Mouse (Mus musculus) hindbrain, embryonic 15.5 days (tissue): ENCODE results near the gene C1qtnf6. TPM values are rescaled to one million over a fixed set of nuclear protein-coding genes. Genes with fewer than 3 reads are reported as not detected.

Experiments
- ATAC-seq: fragments of 200-750 bp; cut with Nextera tagmentation; 2 replicates; pipeline ENCODE4 v1.8.0; 2017; ENCODE audit warnings: low read depth, moderate number of reproducible peaks, moderate TSS enrichment; ENCODE audit not compliant: low FRiP score
- H3K27ac ChIP-seq: fragments of 300-500 bp; sonication (generic); replicated peaks from 2 replicates; pipeline ENCODE4 v1.5.1; 2015; ENCODE audit warnings: mild to moderate bottlenecking, inconsistent platforms
- H3K27me3 ChIP-seq: fragments of 300-500 bp; sonication (generic); 2 replicates; pipeline ENCODE4 v1.6.1; 2015; ENCODE audit warnings: control low read depth, inconsistent platforms
- H3K36me3 ChIP-seq: fragments of 300-500 bp; sonication (generic); 2 replicates; pipeline ENCODE4 v1.6.1; 2015; ENCODE audit warnings: control low read depth, inconsistent platforms
- H3K4me1 ChIP-seq: fragments of 300-500 bp; sonication (generic); replicated peaks from 2 replicates; pipeline ENCODE4 v1.6.1; 2015; ENCODE audit warnings: control low read depth, inconsistent platforms
- H3K4me2 ChIP-seq: fragments of 300-500 bp; sonication (generic); 2 replicates; pipeline ENCODE4 v1.6.1; 2015; ENCODE audit warnings: moderate library complexity, mild to moderate bottlenecking, inconsistent platforms
- H3K4me3 ChIP-seq: fragments of 300-500 bp; sonication (generic); 2 replicates; pipeline ENCODE4 v1.5.1; 2015; ENCODE audit warnings: mild to moderate bottlenecking, inconsistent platforms
- H3K9ac ChIP-seq: fragments of 300-500 bp; sonication (generic); 2 replicates; pipeline ENCODE4 v1.6.1; 2015; ENCODE audit warnings: inconsistent platforms
- H3K9me3 ChIP-seq: fragments of 300-500 bp; sonication (generic); 2 replicates; pipeline ENCODE4 v1.6.1; 2016; ENCODE audit warnings: control low read depth, inconsistent platforms
- WGBS: fragments of 180-500 bp; shearing (Covaris S2); methylation state at CpG from one replicate; pipeline ENCODE4 v1.1.7; 2015; 5-methylcytosine and 5-hydroxymethylcytosine counted together
- polyA plus RNA-seq: library from polyadenylated mRNA; unstranded; fragments of >200 nt; fragmentation: Nextera tagmentation; extraction: Ambion mirVana; gene quantifications from 2 replicates; pipeline ENCODE4 v1.2.1, GENCODE M21; 2015

C1qtnf6 gene
- polyA plus RNA-seq, 1 experiment from 2014 or later = 9.1 TPM

DNA sequence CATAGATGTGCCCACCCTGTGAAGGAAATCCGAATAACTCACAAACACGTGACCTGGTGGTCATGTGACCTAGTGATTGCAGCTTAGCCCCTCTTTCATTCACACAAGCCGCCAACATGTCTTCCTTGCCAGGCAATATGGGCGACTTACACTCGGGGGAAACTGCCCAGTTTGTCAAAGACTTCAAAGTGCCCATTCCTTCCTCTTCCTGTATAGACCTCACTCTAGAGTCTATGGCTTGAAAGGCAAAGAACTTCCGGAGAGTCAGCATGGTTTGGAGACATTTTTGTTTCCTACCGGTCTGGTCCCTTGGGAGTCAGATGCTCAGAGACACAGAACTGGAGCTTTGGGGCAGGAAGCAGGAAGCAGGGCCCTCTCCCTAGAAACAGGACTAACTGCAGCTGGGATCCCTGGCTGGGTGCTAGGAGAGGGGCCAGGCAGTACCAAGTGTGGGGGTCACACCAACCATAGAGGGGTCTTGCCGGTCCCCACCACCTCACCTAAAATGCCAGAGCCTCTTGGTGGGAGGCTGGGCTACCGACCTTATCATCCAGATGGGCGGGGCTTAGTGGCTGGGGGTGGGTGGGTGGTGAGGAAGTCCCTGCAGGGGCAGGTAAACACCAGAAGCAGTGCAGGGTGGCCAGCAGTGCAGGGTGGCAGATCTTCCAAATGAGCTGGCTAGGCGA, 2.3 kb downstream of the C1qtnf6 start:
- Histone ChIP-seq H3K4me2 (peak overlapping the region; percentile 48), H3K9me3 (no peaks in the 10 kb centered on the region), H3K27ac (peak overlapping the region; percentile 57), H3K36me3 (no peaks in the 10 kb centered on the region), H3K4me1 (peaks cover 33% of the 10 kb centered on the region), H3K4me3 (peak overlapping the region; percentile 23), H3K27me3 (no peaks in the 10 kb centered on the region), H3K9ac (peak overlapping the region; percentile 26; the same call in 1 of the 2 replicates)
- ATAC-seq = no peak
- 45% methylated on average over 11 of the region's 11 CpGs for WGBS

DNA sequence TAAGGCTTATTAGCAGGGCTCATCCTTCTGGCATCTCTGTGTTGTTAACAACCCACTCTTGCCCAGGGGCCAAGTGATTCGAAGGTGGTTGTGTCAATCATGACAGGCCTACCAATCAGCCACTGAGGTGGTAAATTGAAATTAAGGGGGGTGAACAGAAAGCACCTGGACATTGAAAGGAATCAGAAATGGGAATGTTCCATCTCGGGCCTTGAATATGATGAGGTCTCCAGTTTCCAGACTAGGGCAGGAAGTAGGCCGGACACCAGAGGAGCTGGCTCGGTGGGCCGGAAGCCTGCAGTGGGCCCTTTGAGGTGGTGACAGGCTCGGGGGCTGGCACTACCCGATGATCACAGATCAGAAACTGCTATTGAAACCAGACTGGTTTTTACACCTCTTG, 3.2 kb downstream of the C1qtnf6 start:
- no peaks in the 10 kb centered on the region for H3K27me3 ChIP-seq
- ATAC-seq = no peak
- H3K4me2 ChIP-seq = no peak overlapping the region
- peaks cover 33% of the 10 kb centered on the region for H3K4me1 ChIP-seq
- WGBS = 82% methylated on average over 7 of the region's 7 CpGs
- no peak overlapping the region for H3K27ac ChIP-seq
- no peaks in the 10 kb centered on the region for H3K9me3 ChIP-seq
- no peak overlapping the region for H3K9ac ChIP-seq
- H3K36me3 ChIP-seq = no peaks in the 10 kb centered on the region
- no peak overlapping the region for H3K4me3 ChIP-seq

DNA sequence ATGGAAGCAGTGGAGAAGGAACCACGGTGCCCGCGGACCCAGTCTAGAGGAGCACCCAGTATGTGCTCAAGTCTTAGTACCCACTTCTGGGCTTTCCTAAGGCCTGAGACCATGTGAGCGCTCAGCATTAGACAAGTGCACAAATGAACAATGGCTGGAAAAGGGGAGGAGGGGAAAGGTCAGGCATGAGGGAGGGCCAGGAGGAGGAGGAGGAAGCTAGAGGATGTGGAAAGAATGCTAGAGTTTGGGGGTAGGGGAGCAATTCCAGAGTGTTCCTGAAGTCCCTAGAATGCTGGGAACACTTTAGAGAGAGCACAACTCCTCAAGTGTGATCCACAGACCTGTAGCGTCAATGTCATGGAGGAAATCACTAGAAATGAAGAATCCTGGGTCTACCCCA, 7.1 kb downstream of the C1qtnf6 start:
- H3K4me3 ChIP-seq = no peak overlapping the region
- 83% methylated on average over 5 of the region's 5 CpGs for WGBS
- no peak overlapping the region for H3K9ac ChIP-seq
- no peak for ATAC-seq
- H3K9me3 ChIP-seq = no peaks in the 10 kb centered on the region
- no peak overlapping the region for H3K27ac ChIP-seq
- H3K27me3 ChIP-seq = no peaks in the 10 kb centered on the region
- H3K4me1 ChIP-seq = peaks cover 8% of the 10 kb centered on the region
- H3K36me3 ChIP-seq = no peaks in the 10 kb centered on the region
- no peak overlapping the region for H3K4me2 ChIP-seq

DNA sequence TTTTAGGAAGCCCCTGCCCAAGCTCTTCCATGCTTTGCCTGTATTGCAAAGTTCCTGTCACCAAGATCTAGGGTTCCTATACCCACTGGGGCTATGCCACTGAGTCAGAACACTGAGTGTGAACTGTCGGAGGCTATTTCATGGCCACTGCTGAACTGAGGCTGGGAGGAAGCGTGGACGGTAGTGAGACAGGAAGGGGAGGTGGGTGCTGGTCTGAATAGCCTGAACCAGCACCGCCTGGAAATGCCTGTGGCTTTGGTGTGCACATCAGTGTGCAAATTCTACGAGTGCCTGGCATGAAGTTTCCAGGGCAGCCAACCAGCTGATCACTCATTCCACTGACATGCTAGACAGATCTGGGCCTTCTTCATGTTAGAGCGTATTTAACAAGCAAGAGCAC, 9.3 kb downstream of the C1qtnf6 start:
- no peaks in the 10 kb centered on the region for H3K9me3 ChIP-seq
- no peak overlapping the region for H3K4me2 ChIP-seq
- no peak overlapping the region for H3K27ac ChIP-seq
- no peaks in the 10 kb centered on the region for H3K4me1 ChIP-seq
- H3K9ac ChIP-seq = no peak overlapping the region
- no peak for ATAC-seq
- WGBS = 74% methylated on average over 6 of the region's 6 CpGs
- H3K36me3 ChIP-seq = no peaks in the 10 kb centered on the region
- no peak overlapping the region for H3K4me3 ChIP-seq
- no peaks in the 10 kb centered on the region for H3K27me3 ChIP-seq

DNA sequence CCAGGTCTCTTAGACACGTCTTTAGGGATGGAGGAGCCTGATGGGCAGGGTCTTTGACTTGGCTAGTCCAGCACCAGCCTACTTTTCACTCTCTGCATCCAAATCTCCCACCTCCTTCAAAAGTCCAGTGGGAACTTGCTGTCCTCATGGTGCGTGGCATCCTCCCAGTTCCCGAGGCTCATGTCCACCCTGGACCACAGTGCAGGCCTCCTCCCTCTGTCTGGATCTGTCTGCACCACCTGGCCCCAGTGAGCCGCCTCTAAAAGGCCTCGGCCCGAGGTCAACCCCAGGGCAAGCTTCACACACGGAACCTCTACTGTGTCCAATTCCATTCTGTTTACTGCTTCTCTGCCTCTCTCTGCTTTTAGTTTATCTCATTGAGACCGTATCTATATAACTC, 9.9 kb downstream of the C1qtnf6 start:
- no peak overlapping the region for H3K9ac ChIP-seq
- no peak overlapping the region for H3K4me3 ChIP-seq
- WGBS = 77% methylated on average over 8 of the region's 8 CpGs
- no peaks in the 10 kb centered on the region for H3K27me3 ChIP-seq
- no peaks in the 10 kb centered on the region for H3K9me3 ChIP-seq
- H3K27ac ChIP-seq = no peak overlapping the region
- no peaks in the 10 kb centered on the region for H3K36me3 ChIP-seq
- no peaks in the 10 kb centered on the region for H3K4me1 ChIP-seq
- no peak for ATAC-seq
- no peak overlapping the region for H3K4me2 ChIP-seq

DNA sequence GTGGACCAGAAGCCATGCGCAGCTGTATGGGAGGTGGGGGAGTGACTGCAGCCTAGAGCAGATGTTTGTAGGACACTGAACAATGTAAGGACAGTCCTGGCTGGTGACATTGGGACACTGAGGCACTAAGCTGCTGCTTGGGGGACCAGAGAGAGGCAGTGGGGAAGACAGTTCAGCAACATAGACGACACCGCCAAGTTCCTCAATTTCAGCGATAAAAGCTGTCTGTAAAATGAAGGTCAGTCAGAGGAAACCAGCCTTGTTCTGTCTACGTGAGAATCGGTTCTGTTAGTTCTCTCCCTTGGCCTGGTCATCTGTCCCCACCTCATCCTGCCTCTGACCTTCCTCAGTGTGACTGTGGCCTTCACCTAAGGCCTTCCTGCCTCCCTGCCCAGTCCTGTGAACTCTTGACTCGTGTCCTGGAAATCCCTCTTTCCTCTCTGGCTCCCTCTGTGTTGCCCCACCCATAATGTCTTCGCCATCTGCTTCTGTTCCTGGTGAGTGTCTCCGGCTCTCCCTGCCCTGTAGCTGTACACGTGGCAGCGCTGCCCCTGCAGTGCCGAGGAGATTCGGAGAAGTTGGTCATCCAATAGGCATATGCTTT, 11.0 kb downstream of the C1qtnf6 start:
- Histone ChIP-seq H3K36me3 (no peaks in the 10 kb centered on the region), H3K9ac (no peak overlapping the region), H3K4me2 (no peak overlapping the region), H3K27me3 (no peaks in the 10 kb centered on the region), H3K9me3 (no peaks in the 10 kb centered on the region), H3K4me3 (no peak overlapping the region), H3K4me1 (0 out of 2 replicates have a peak, but pooled peaks cover under 1% of the 10 kb centered on the region), H3K27ac (no peak overlapping the region)
- no peak for ATAC-seq
- 70% methylated on average over 13 of the region's 13 CpGs for WGBS

DNA sequence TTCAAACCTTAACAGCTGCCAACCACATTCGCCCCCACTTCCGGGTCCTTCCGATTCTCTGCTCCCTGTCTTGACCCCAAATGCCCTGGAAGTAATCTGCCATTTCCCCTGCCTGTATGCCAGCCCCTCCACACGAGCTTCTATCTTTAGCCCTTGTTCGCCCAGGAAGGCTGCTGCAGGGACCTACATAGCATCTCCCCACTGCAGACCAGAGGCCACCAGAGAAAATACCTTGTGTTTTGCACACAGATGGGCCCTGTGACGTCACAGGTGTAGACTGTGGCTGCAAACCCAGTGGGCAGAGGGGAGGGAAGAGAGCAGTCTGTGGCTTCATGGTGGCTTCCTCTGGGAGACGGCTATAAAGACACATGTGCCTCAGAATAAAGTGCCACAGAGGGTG, 13.0 kb downstream of the C1qtnf6 start:
- no peak overlapping the region for H3K9ac ChIP-seq
- no peak overlapping the region for H3K4me2 ChIP-seq
- H3K36me3 ChIP-seq = no peaks in the 10 kb centered on the region
- 0 out of 2 replicates have a peak, but pooled peaks cover 6% of the 10 kb centered on the region for H3K4me1 ChIP-seq
- WGBS = 73% methylated on average over 7 of the region's 7 CpGs
- no peaks in the 10 kb centered on the region for H3K27me3 ChIP-seq
- H3K9me3 ChIP-seq = no peaks in the 10 kb centered on the region
- H3K27ac ChIP-seq = no peak overlapping the region
- no peak overlapping the region for H3K4me3 ChIP-seq
- no peak for ATAC-seq

DNA sequence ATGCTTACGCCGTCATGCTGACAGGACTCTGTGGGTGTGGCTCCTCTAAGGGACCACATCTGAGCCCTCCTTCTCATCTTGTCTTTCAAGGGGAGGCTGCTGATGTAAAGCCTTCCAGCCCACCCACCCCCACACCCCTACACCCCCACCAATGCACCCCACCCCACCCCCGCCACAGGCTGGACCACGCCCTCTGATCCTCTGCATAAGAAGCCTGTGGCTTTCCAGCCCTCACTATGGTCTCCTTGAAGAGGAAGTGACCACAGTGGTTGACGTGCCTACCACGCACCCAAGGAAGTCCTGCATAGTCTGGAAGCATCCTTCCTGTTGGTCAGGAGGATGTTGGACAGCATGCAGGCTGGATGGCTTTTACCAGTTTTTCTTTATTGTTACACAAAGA, 15.5 kb downstream of the C1qtnf6 start:
- H3K9me3 ChIP-seq = no peaks in the 10 kb centered on the region
- no peak overlapping the region for H3K4me2 ChIP-seq
- 0 out of 2 replicates have a peak, but pooled peaks cover 6% of the 10 kb centered on the region for H3K4me1 ChIP-seq
- no peaks in the 10 kb centered on the region for H3K27me3 ChIP-seq
- no peak overlapping the region for H3K27ac ChIP-seq
- no peak overlapping the region for H3K9ac ChIP-seq
- WGBS = 91% methylated on average over 4 of the region's 6 CpGs
- no peak overlapping the region for H3K4me3 ChIP-seq
- no peak for ATAC-seq
- H3K36me3 ChIP-seq = no peaks in the 10 kb centered on the region

DNA sequence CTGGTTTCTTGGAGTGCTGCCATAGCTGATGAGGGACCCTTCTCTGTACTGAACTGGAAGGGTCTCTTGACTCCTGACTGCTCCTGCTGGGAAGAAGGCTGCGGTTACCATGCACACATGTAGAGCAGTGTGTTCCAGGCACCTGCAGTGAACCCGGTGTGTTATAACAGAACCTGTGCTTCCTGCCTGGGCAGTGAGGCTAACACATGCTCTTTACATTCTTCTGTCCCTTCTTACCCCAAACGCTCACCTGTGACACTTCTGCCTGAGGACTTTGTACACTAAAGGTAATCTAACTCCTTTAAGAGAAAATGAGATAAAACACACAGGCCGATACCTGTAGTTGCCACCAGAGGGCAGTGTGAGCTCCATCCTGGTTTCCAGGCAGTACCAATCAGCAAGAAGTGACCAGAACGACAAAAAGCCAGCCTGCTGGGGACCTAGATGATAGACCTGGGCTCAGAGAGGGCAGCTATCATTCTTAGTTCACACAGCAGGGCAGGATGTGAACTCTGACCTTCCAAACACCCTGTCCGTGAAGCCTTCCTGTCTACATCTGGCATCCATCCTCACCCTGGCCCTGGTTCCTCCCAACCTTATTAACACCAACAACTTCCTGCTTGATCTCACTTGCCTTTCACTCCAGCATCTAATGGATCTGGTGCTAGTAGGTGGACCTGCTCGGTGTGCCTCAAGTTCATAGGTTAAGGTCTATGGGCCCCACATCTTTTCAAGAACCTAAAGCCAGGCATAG, 16.6 kb downstream of the C1qtnf6 start:
- WGBS = 30% methylated on average over 7 of the region's 7 CpGs
- Histone ChIP-seq H3K4me3 (no peak overlapping the region), H3K9me3 (no peaks in the 10 kb centered on the region), H3K9ac (no peak overlapping the region), H3K4me2 (no peak overlapping the region), H3K36me3 (no peaks in the 10 kb centered on the region), H3K27me3 (no peaks in the 10 kb centered on the region), H3K27ac (no peak overlapping the region), H3K4me1 (peaks cover 13% of the 10 kb centered on the region)
- ATAC-seq = no peak

DNA sequence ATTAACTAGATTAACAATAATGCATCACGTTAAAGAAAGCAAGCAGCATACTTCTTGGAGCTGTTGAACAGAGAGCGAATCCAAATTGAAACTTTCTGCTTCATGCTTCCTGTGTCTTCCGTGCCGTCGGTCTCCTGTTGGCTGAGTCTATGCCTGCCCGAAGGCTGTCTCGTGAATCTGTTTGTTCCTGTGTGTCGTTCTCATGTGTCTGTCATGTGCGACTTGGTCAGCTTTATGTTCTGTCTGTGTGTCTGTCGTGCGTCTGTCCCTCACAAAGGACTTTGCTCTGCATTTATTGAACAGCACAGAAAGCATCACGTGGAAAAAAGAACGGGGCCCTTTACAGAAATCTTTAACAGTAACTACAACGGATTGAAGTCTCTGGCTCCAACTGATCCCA, 18.2 kb downstream of the C1qtnf6 start:
- WGBS = 88% methylated on average over 14 of the region's 14 CpGs
- Histone ChIP-seq H3K4me2 (no peak overlapping the region), H3K4me1 (peaks cover 13% of the 10 kb centered on the region), H3K36me3 (no peaks in the 10 kb centered on the region), H3K9ac (no peak overlapping the region), H3K27ac (no peak overlapping the region), H3K9me3 (no peaks in the 10 kb centered on the region), H3K27me3 (no peaks in the 10 kb centered on the region), H3K4me3 (no peak overlapping the region)
- ATAC-seq = no peak

DNA sequence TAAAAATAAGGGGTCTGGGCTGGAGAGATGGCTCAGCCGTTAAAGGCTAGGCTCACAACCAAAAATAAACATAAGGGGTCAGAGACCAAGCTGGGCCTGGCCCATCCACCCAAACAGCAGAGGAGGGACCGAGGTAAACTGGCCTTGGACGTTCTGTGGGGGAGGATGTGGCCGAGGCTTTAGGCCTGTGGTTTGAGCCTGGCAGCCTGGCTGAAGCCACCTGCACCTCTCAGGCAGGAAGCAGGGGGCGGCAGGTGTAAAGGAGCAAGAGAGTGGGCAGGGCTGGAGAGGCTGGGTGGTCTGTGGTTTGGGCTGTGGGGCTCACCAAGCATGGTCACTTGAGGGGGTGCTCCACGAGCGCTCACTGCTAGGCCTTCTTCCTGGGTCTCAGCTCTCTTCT, 19.3 kb downstream of the C1qtnf6 start:
- Histone ChIP-seq H3K9ac (no peak overlapping the region), H3K4me2 (no peak overlapping the region), H3K4me3 (no peak overlapping the region), H3K9me3 (no peaks in the 10 kb centered on the region), H3K36me3 (no peaks in the 10 kb centered on the region), H3K27me3 (no peaks in the 10 kb centered on the region), H3K4me1 (peaks cover 13% of the 10 kb centered on the region), H3K27ac (no peak overlapping the region)
- ATAC-seq = no peak
- WGBS = 88% methylated on average over 7 of the region's 7 CpGs

DNA sequence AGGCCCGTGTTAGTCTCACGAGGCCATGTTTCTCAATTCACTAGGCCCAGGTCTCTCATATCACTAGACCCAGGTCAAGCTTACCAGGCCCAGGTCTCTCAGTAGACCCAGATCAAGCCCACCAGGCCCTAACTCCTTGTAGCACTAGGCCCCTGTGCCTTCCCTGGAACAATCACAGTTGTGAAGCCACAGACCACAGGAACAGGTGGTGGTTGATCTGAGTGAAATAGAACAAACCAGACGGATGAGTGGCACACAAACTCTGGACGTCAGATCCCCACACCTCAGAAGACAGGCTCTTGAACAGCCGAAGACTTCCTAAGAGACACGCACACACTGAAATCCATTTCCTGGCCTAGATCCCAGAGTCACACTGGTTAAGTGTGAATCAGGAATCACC, 20.5 kb downstream of the C1qtnf6 start:
- no peaks in the 10 kb centered on the region for H3K27me3 ChIP-seq
- H3K36me3 ChIP-seq = no peaks in the 10 kb centered on the region
- no peak overlapping the region for H3K9ac ChIP-seq
- H3K4me1 ChIP-seq = peaks cover 13% of the 10 kb centered on the region
- no peak overlapping the region for H3K4me2 ChIP-seq
- H3K27ac ChIP-seq = no peak overlapping the region
- ATAC-seq = no peak
- H3K4me3 ChIP-seq = no peak overlapping the region
- no peaks in the 10 kb centered on the region for H3K9me3 ChIP-seq
- WGBS = 93% methylated on average over 6 of the region's 6 CpGs
